16 mouse cellular contexts compared by ENCODE assay signal in the genomic region with DNA sequence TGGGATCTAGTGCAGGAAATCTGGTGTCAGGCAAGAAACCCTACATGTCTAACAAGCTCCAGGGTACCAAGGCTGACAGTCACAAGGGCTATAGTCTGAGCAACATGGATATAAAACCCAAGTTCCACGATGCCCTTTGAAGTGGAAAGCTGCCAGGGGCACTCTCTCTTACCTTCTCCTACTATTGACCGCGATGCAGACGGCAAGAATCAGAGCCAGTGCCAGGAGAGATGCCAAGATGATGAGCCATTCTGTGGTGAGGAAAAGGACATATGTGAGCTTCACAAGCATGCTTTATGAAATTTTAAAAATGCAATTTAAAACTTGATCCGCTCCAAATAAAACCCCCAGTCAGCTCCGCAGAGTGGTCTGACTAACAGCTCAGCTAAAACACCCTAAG.
DNase-seq lines count a peak whose midpoint lies in the region.
"Had no signal": no experiment of that assay in that cellular context is flagged by ENCODE, and none has a peak within 500 bp of the region (broad histone marks: within the 10 kb centered on the region; RNA-seq: fewer than 3 reads in every experiment).

No protein-coding gene starts in this region.

- intact Hi-C loops in gastrocnemius, postnatal 36 days (cut with DNase I): no loop called here

- DNase-seq in cerebellum, postnatal 10 days: peak; percentile 56 to 72
- no peak for DNase-seq in cerebellum, postnatal 4 days (ENCODE audit: low spot score in 2 of 2)
- DNase-seq in layer of hippocampus, adult 18-20 months (ENCODE audit: low spot score in 2 of 2): peak; percentile 13 to 37
- DNase-seq in layer of hippocampus, adult 9-10 months (ENCODE audit: low spot score): no peak
- peak; percentile 14 to 15 for DNase-seq in layer of hippocampus, postnatal 10 days (ENCODE audit: low spot score in 2 of 2)
- peak; percentile 24 for DNase-seq in right cerebral cortex, postnatal 25 days
- no peak for DNase-seq in gastrocnemius, postnatal 36 days
- no peak for DNase-seq in adrenal gland, postnatal 4 days (ENCODE audit: low spot score in 2 of 2)
- DNase-seq: adrenal gland, postnatal 25 days; heart, adult 18-20 months; heart, postnatal 36 days; kidney, adult 9 months; kidney, postnatal 36 days; lung, adult 2 months; spleen, adult 18-20 months; thymus, adult 18-20 months had no signal

Comparison
In these comparisons a context has a peak if more than half of its experiments do, and no peak if none do; other contexts are left out.
1. DNase-seq: peak in cerebellum, postnatal 10 days (2 of 2), layer of hippocampus, adult 18-20 months (2 of 2), layer of hippocampus, postnatal 10 days (2 of 2) and right cerebral cortex, postnatal 25 days (single experiment); none in cerebellum, postnatal 4 days (0 of 2), layer of hippocampus, adult 9-10 months (single experiment), gastrocnemius, postnatal 36 days (0 of 2) and adrenal gland, postnatal 4 days (0 of 2).